9 mouse cellular contexts compared by ENCODE assay signal in genomic region chr9:43730284-43731027, GRCm38 (mm10). TPM values are rescaled to one million over a fixed set of nuclear protein-coding genes. Genes with fewer than 3 reads are reported as not detected.
DNase-seq lines count a peak whose midpoint lies in the region; ATAC-seq and TF ChIP-seq lines count a peak whose summit lies in the region.
"Had no signal": no experiment of that assay in that cellular context is flagged by ENCODE, and none has a peak within 500 bp of the region (broad histone marks: within the 10 kb centered on the region; RNA-seq: fewer than 3 reads in every experiment).

No protein-coding gene starts in this region.

- H3K4me1 ChIP-seq in spleen, adult 2 months (ENCODE audit: control insufficient read depth, insufficient read depth, insufficient read length), result no peaks in the 10 kb centered on the region
- peaks cover 28% of the 10 kb centered on the region for H3K4me1 ChIP-seq in intestine, embryonic 15.5 days (replicated peaks)
- H3K4me1 ChIP-seq in lung, adult 2 months (ENCODE audit: control insufficient read depth, insufficient read depth, low read length), result peaks cover 14% of the 10 kb centered on the region
- H3K4me1 ChIP-seq: embryonic facial prominence, embryonic 12.5 days had no signal

- H3K4me2 ChIP-seq in intestine, embryonic 15.5 days (replicated peaks), result 0 out of 2 replicates have a peak overlapping the region, but pooled peaks have one; percentile 41
- H3K4me2 ChIP-seq: embryonic facial prominence, embryonic 12.5 days had no signal

- no peaks in the 10 kb centered on the region for H3K27me3 ChIP-seq in spleen, adult 2 months (ENCODE audit: control insufficient read depth, insufficient read depth, low read length)
- H3K27me3 ChIP-seq in intestine, embryonic 15.5 days (replicated peaks), result no peaks in the 10 kb centered on the region; the same call in 1 of the 2 replicates

- peak; percentile 28; the same call in 1 of the 2 replicates for TF ChIP-seq CTCF in spleen, adult 2 months (IDR thresholded peaks at IDR 0.05; ENCODE audit: extremely low read depth, insufficient read depth, insufficient read length, insufficient replicate concordance)
- peak; percentile 60 for TF ChIP-seq CTCF in brain, embryonic 14.5 days (IDR thresholded peaks at IDR 0.05; ENCODE audit: borderline replicate concordance, extremely low read depth, insufficient read depth, insufficient read length)
- TF ChIP-seq CTCF in gastrocnemius, adult 2 months (IDR thresholded peaks at IDR 0.05), result peak; percentile 60
- TF ChIP-seq CTCF in lung, adult 2 months (IDR thresholded peaks at IDR 0.05; ENCODE audit: insufficient read depth, low read length), result peak; percentile 70

- 31% methylated on average over 22 of the region's 22 CpGs for WGBS in spleen, adult 2 months
- WGBS in intestine, embryonic 15.5 days, result 26% methylated on average over 22 of the region's 22 CpGs
- WGBS in lung, adult 2 months, result 31% methylated on average over 22 of the region's 22 CpGs

- no peak overlapping the region for H3K9ac ChIP-seq in intestine, embryonic 15.5 days
- H3K9ac ChIP-seq: embryonic facial prominence, embryonic 12.5 days had no signal

- intact Hi-C loops in gastrocnemius, adult 2 months (cut with DNase I), result no loop called here

- ATAC-seq in intestine, embryonic 15.5 days, result peak; percentile 7; the same call in 1 of the 2 replicates

- DNase-seq in spleen, adult 2 months (ENCODE audit: low read depth in 1 of 2, low spot score in 2 of 2), result peak in 1 of 2 experiments; percentile 25
- DNase-seq in spleen, postnatal 36 days (ENCODE audit: low spot score in 2 of 2), result no peak
- DNase-seq in brain, embryonic 14.5 days (ENCODE audit: low read depth), result peak; percentile 60
- peak; percentile 80 for DNase-seq in gastrocnemius, adult 2 months
- DNase-seq in lung, adult 2 months, result peak; percentile 64
- peak; percentile 55 for DNase-seq in right cerebral cortex, postnatal 14 days
- no peak for DNase-seq in adipocyte (ENCODE audit: low spot score)

- H3K4me3 ChIP-seq in spleen, adult 2 months (ENCODE audit: extremely low read depth, insufficient read depth, insufficient read length), result no peak overlapping the region
- H3K4me3 ChIP-seq in gastrocnemius, adult 2 months, result no peak overlapping the region
- H3K4me3 ChIP-seq in intestine, embryonic 15.5 days (replicated peaks), result no peak overlapping the region
- no peak overlapping the region for H3K4me3 ChIP-seq in lung, adult 2 months (replicated peaks; ENCODE audit: extremely low read depth, low read depth, low read length)
- H3K4me3 ChIP-seq: embryonic facial prominence, embryonic 12.5 days had no signal

- H3K36me3 ChIP-seq in spleen, adult 2 months (ENCODE audit: control insufficient read depth, insufficient read depth, low read length), result no peaks in the 10 kb centered on the region
- H3K36me3 ChIP-seq in intestine, embryonic 15.5 days, result no peaks in the 10 kb centered on the region
- H3K36me3 ChIP-seq: embryonic facial prominence, embryonic 12.5 days had no signal

- H3K27ac ChIP-seq in spleen, adult 2 months (ENCODE audit: insufficient read depth, low read length), result no peak overlapping the region
- no peak overlapping the region for H3K27ac ChIP-seq in gastrocnemius, adult 2 months
- peak overlapping the region; percentile 56 for H3K27ac ChIP-seq in intestine, embryonic 15.5 days
- H3K27ac ChIP-seq: embryonic facial prominence, embryonic 12.5 days had no signal

- H3K9me3 ChIP-seq in intestine, embryonic 15.5 days, result no peaks in the 10 kb centered on the region
- H3K9me3 ChIP-seq: embryonic facial prominence, embryonic 12.5 days had no signal

- TF ChIP-seq POLR2A in spleen, adult 2 months (IDR thresholded peaks at IDR 0.05; ENCODE audit: low read depth, low read length), result no peak
- no peak for TF ChIP-seq POLR2A in brain, embryonic 14.5 days (IDR thresholded peaks at IDR 0.05; ENCODE audit: borderline replicate concordance, extremely low read depth, insufficient read depth, insufficient read length, poor library complexity, severe bottlenecking)
- no peak for TF ChIP-seq POLR2A in lung, adult 2 months (IDR thresholded peaks at IDR 0.05; ENCODE audit: borderline replicate concordance, extremely low read depth, low read depth, low read length)

RNA-seq across cellular contexts. Expression of gene Nectin1, which starts 13.3 kb away (rescaled TPM):
- polyA plus RNA-seq in spleen, adult 2 months (2012; rRNA removed), result 5.1 and 5.6 TPM in 2 replicates
- polyA plus RNA-seq in brain, embryonic 14.5 days (2012; rRNA removed), result 14.4 and 31.1 TPM in 2 replicates
- 1 to 10 TPM; 1.2 to 2.9 TPM for total RNA-seq in gastrocnemius, adult 2 months (2021)
- polyA plus RNA-seq in intestine, embryonic 15.5 days (2015; fragmentation: Nextera tagmentation; extraction: Ambion mirVana), result 4.1 and 4.5 TPM in 2 replicates
- polyA plus RNA-seq in lung, adult 2 months (2012; rRNA removed), result 26.4 and 28.2 TPM in 2 replicates

Comparison
In these comparisons a context has a peak if more than half of its experiments do, and no peak if none do; other contexts are left out.
1. DNase-seq: peak in brain, embryonic 14.5 days (single experiment), gastrocnemius, adult 2 months (single experiment), lung, adult 2 months (single experiment) and right cerebral cortex, postnatal 14 days (single experiment); none in spleen, postnatal 36 days (0 of 2) and adipocyte (single experiment).
2. Peak in every context shown above with its lines, with median percentiles within 50 percentile points of each other: CTCF ChIP-seq.